Mouse (Mus musculus): Measurements from ENCODE around the gene Rbfox2. TPM values are rescaled to one million over a fixed set of nuclear protein-coding genes. Genes with fewer than 3 reads are reported as not detected.
"Not testable (repeated sequence)": the region's sequence is repeated elsewhere in the genome, so short reads cannot be mapped to it uniquely, and the experiment has no call there.

Gene Rbfox2
- total RNA-seq, 2 experiments from 2014 or later, result 48.2 to 78.6 TPM

- H3K27ac ChIP-seq, result no peak overlapping the region
- no peak overlapping the region for H3K4me3 ChIP-seq
- TF ChIP-seq CTCF (IDR thresholded peaks at IDR 0.05), result no peak
- DNase-seq, result no peak
- intact Hi-C loops (cut with DNase I), result no loop called here
These were observed 236.0 kb downstream of the Rbfox2 start for GRCm38 (mm10) chr15:77070745-77071268.

- no peak for DNase-seq
- H3K27ac ChIP-seq, result no peak overlapping the region; the same call in 1 of the 2 replicates
- no peak for TF ChIP-seq CTCF (IDR thresholded peaks at IDR 0.05)
- intact Hi-C loops (cut with DNase I), result no loop called here
- H3K4me3 ChIP-seq, result no peak overlapping the region
These were observed 237.8 kb downstream of the Rbfox2 start for GRCm38 (mm10) chr15:77069019-77069418.

GRCm38 (mm10) chr15:77068439-77068861, 238.4 kb downstream of the Rbfox2 start:
- H3K4me3 ChIP-seq, result no peak overlapping the region
- TF ChIP-seq CTCF (IDR thresholded peaks at IDR 0.05), result peak; percentile 58
- DNase-seq, result peak; percentile 68
- intact Hi-C loops (cut with DNase I), result no loop called here
- peak overlapping the region; percentile 43 for H3K27ac ChIP-seq

- TF ChIP-seq CTCF (IDR thresholded peaks at IDR 0.05), result no peak
- H3K27ac ChIP-seq, result no peak overlapping the region
- DNase-seq, result no peak
- H3K4me3 ChIP-seq, result no peak overlapping the region
- intact Hi-C loops (cut with DNase I), result no loop called here
These were observed 240.6 kb downstream of the Rbfox2 start for GRCm38 (mm10) chr15:77066233-77066632.

- peak; percentile 51 for DNase-seq
- intact Hi-C loops (cut with DNase I), result no loop called here
- Histone ChIP-seq H3K4me3 (no peak overlapping the region), H3K27ac (no peak overlapping the region)
- no peak for TF ChIP-seq CTCF (IDR thresholded peaks at IDR 0.05)
These were observed 241.4 kb downstream of the Rbfox2 start for GRCm38 (mm10) chr15:77065259-77065852.

GRCm38 (mm10) chr15:77062746-77063145, 244.1 kb downstream of the Rbfox2 start:
- intact Hi-C loops (cut with DNase I), result no loop called here
- no peak for DNase-seq
- H3K4me3 ChIP-seq, result no peak overlapping the region
- TF ChIP-seq CTCF (IDR thresholded peaks at IDR 0.05), result no peak
- no peak overlapping the region for H3K27ac ChIP-seq

GRCm38 (mm10) chr15:77059416-77059815, 247.4 kb downstream of the Rbfox2 start:
- H3K4me3 ChIP-seq; DNase-seq; H3K27ac ChIP-seq; intact Hi-C loops (cut with DNase I): not testable (repeated sequence)

GRCm38 (mm10) chr15:77058566-77058965, 248.2 kb downstream of the Rbfox2 start:
- no peak for TF ChIP-seq CTCF (IDR thresholded peaks at IDR 0.05)
- DNase-seq, result no peak
- H3K27ac ChIP-seq, result no peak overlapping the region
- intact Hi-C loops (cut with DNase I), result no loop called here
- H3K4me3 ChIP-seq, result no peak overlapping the region

GRCm38 (mm10) chr15:77056791-77057051, 250.1 kb downstream of the Rbfox2 start:
- intact Hi-C loops (cut with DNase I), result no loop called here
- no peak overlapping the region for H3K27ac ChIP-seq

GRCm38 (mm10) chr15:77056001-77056790, 250.6 kb downstream of the Rbfox2 start:
- intact Hi-C loops (cut with DNase I), result no loop called here
- DNase-seq, result no peak
- no peak for TF ChIP-seq CTCF (IDR thresholded peaks at IDR 0.05)
- Histone ChIP-seq H3K4me3 (no peak overlapping the region), H3K27ac (no peak overlapping the region)

More at GRCm38 (mm10) chr15:77056791-77057051, 250.1 kb downstream of the Rbfox2 start:
- TF ChIP-seq CTCF (IDR thresholded peaks at IDR 0.05), result no peak
- H3K4me3 ChIP-seq, result no peak overlapping the region
- no peak for DNase-seq

- no peak for DNase-seq
- no peak for TF ChIP-seq CTCF (IDR thresholded peaks at IDR 0.05)
- Histone ChIP-seq H3K27ac (peak overlapping the region; percentile 8; the same call in 1 of the 2 replicates), H3K4me3 (no peak overlapping the region)
- intact Hi-C loops (cut with DNase I), result no loop called here
These were observed 252.1 kb downstream of the Rbfox2 start for GRCm38 (mm10) chr15:77054611-77055175.

GRCm38 (mm10) chr15:77053021-77053420, 253.8 kb downstream of the Rbfox2 start:
- no peak for TF ChIP-seq CTCF (IDR thresholded peaks at IDR 0.05)
- H3K4me3 ChIP-seq, result no peak overlapping the region
- DNase-seq, result no peak
- H3K27ac ChIP-seq, result no peak overlapping the region
- intact Hi-C loops (cut with DNase I), result no loop called here

- intact Hi-C loops (cut with DNase I), result no loop called here
- H3K4me3 ChIP-seq, result peak overlapping the region; percentile 21; the same call in 1 of the 2 replicates
- H3K27ac ChIP-seq, result no peak overlapping the region
- TF ChIP-seq CTCF (IDR thresholded peaks at IDR 0.05), result no peak
- DNase-seq, result no peak
These were observed 254.6 kb downstream of the Rbfox2 start for GRCm38 (mm10) chr15:77052176-77052575.

Measured in gastrocnemius, adult 2 months (tissue).